Mouse (Mus musculus): Measurements from ENCODE around the gene Sh3gl2. TPM values are rescaled to one million over a fixed set of nuclear protein-coding genes. Genes with fewer than 3 reads are reported as not detected.

Gene Sh3gl2
- total RNA-seq, 2 experiments from 2014 or later, result not detected

GRCm38 (mm10) chr4:85585426-85585825 is 380.5 kb downstream of the Sh3gl2 start:
- ATAC-seq (ENCODE audit: poor library complexity, severe bottlenecking), result no peak

- no peak for ATAC-seq (ENCODE audit: poor library complexity, severe bottlenecking)
Measured at GRCm38 (mm10) chr4:85588928-85589327, 384.0 kb downstream of the Sh3gl2 start.

GRCm38 (mm10) chr4:85591037-85591436 is 386.1 kb downstream of the Sh3gl2 start:
- peak; percentile 27; the same call in 1 of the 2 replicates for ATAC-seq (ENCODE audit: poor library complexity, severe bottlenecking)

GRCm38 (mm10) chr4:85594159-85594558 is 389.2 kb downstream of the Sh3gl2 start:
- no peak for ATAC-seq (ENCODE audit: poor library complexity, severe bottlenecking)

GRCm38 (mm10) chr4:85613331-85613730 is 408.4 kb downstream of the Sh3gl2 start:
- no peak for ATAC-seq (ENCODE audit: poor library complexity, severe bottlenecking)

GRCm38 (mm10) chr4:85618746-85619145 is 413.8 kb downstream of the Sh3gl2 start:
- ATAC-seq (ENCODE audit: poor library complexity, severe bottlenecking), result no peak

GRCm38 (mm10) chr4:85619261-85619660 is 414.3 kb downstream of the Sh3gl2 start:
- no peak for ATAC-seq (ENCODE audit: poor library complexity, severe bottlenecking)

GRCm38 (mm10) chr4:85629381-85629780 is 424.5 kb downstream of the Sh3gl2 start:
- no peak for ATAC-seq (ENCODE audit: poor library complexity, severe bottlenecking)

- no peak for ATAC-seq (ENCODE audit: poor library complexity, severe bottlenecking)
Measured at GRCm38 (mm10) chr4:85669271-85669670, 464.3 kb downstream of the Sh3gl2 start.

GRCm38 (mm10) chr4:85669735-85670134 is 464.8 kb downstream of the Sh3gl2 start:
- no peak for ATAC-seq (ENCODE audit: poor library complexity, severe bottlenecking)

GRCm38 (mm10) chr4:85672290-85672689 is 467.4 kb downstream of the Sh3gl2 start:
- no peak for ATAC-seq (ENCODE audit: poor library complexity, severe bottlenecking)

GRCm38 (mm10) chr4:85677621-85678020 is 472.7 kb downstream of the Sh3gl2 start:
- ATAC-seq (ENCODE audit: poor library complexity, severe bottlenecking), result no peak

- ATAC-seq (ENCODE audit: poor library complexity, severe bottlenecking), result no peak
Measured at GRCm38 (mm10) chr4:85686160-85686559, 481.2 kb downstream of the Sh3gl2 start.

Data from megakaryocyte, adult 5-6 weeks (primary cell).